Mouse (Mus musculus): ENCODE results near the gene Cog2. TPM values are rescaled to one million over a fixed set of nuclear protein-coding genes. Genes with fewer than 3 reads are reported as not detected.

Gene Cog2
- total and polyA plus RNA-seq, 3 experiments, result 32.6 to 37.5 TPM; not detected in 1

GRCm38 (mm10) chr8:124532626-124533025 is 12.1 kb downstream of the Cog2 start:
- TF ChIP-seq MEF2A (IDR thresholded peaks at IDR 0.05; ENCODE audit: extremely low read depth, insufficient replicate concordance, low read depth, low read length, poor library complexity, severe bottlenecking) (no peak), HCFC1 (IDR thresholded peaks at IDR 0.05; ENCODE audit: low read depth, low read length) (no peak), TAL1 (IDR thresholded peaks at IDR 0.05; ENCODE audit: low read length) (no peak), POLR2A (IDR thresholded peaks at IDR 0.05; ENCODE audit: control insufficient read depth in 1 of 2, insufficient read depth in 1 of 2, low read depth in 1 of 2, low read length in 2 of 2, poor library complexity in 1 of 2) (no peak), POLR2AphosphoS2 (IDR thresholded peaks at IDR 0.05; ENCODE audit: low read length) (no peak), MXI1 (IDR thresholded peaks at IDR 0.05; ENCODE audit: low read depth, low read length) (no peak), MYC (IDR thresholded peaks at IDR 0.05; ENCODE audit: low read depth, low read length) (no peak), ZC3H11A (IDR thresholded peaks at IDR 0.05; ENCODE audit: low read depth, low read length) (no peak), NELFE (IDR thresholded peaks at IDR 0.05; ENCODE audit: low read depth, low read length) (no peak), CTCF (IDR thresholded peaks at IDR 0.05 in 2 of 3, conservative IDR thresholded peaks at IDR 0.05 in 1 of 3; ENCODE audit: control insufficient read depth in 1 of 3, insufficient read depth in 1 of 3, low read depth in 2 of 3, low read length in 3 of 3, poor library complexity in 1 of 3, severe bottlenecking in 1 of 3) (no peak), ETS1 (IDR thresholded peaks at IDR 0.05; ENCODE audit: low read depth, low read length) (no peak), TBP (IDR thresholded peaks at IDR 0.05; ENCODE audit: low read depth, low read length) (no peak), BHLHE40 (IDR thresholded peaks at IDR 0.05; ENCODE audit: borderline replicate concordance, low read depth, low read length) (no peak), E2F4 (IDR thresholded peaks at IDR 0.05; ENCODE audit: borderline replicate concordance, low read depth, low read length) (no peak), SIN3A (IDR thresholded peaks at IDR 0.05; ENCODE audit: low read length) (no peak), ZMIZ1 (IDR thresholded peaks at IDR 0.05; ENCODE audit: low read depth, low read length) (no peak), RAD21 (IDR thresholded peaks at IDR 0.05; ENCODE audit: low read depth, low read length) (no peak), USF2 (IDR thresholded peaks at IDR 0.05; ENCODE audit: borderline replicate concordance in 1 of 2, insufficient read depth in 1 of 2, low read depth in 1 of 2, low read length in 2 of 2) (no peak), ZKSCAN1 (IDR thresholded peaks at IDR 0.05; ENCODE audit: low read depth, low read length) (no peak), ZNF384 (IDR thresholded peaks at IDR 0.05; ENCODE audit: low read depth, low read length) (no peak)
- H3K36me3 ChIP-seq (ENCODE audit: control insufficient read depth in 1 of 2, insufficient read depth in 2 of 2, low read length in 2 of 2), result peaks cover 0 to 2% of the 10 kb centered on the region in 2 experiments; a peak in 2 of 4 replicates
- no peak overlapping the region for H3K27ac ChIP-seq (ENCODE audit: control insufficient read depth, low read depth, low read length)
- H3K79me2 ChIP-seq (ENCODE audit: control insufficient read depth, insufficient read depth, low read length, poor library complexity), result no peaks in the 10 kb centered on the region
- no peaks in the 10 kb centered on the region for H3K9me3 ChIP-seq (replicated peaks; ENCODE audit: insufficient read depth, low read length)
- no peak overlapping the region for H3K4me3 ChIP-seq (ENCODE audit: control insufficient read depth in 1 of 2, insufficient read depth in 1 of 2, low read depth in 2 of 2, low read length in 2 of 2)
- H3K9ac ChIP-seq (ENCODE audit: control insufficient read depth, low read depth, low read length, poor library complexity, severe bottlenecking), result no peak overlapping the region
- DNase-seq (ENCODE audit: low read depth, low spot score), result no peak
- no peaks in the 10 kb centered on the region for H3K4me1 ChIP-seq (ENCODE audit: control insufficient read depth in 1 of 2, insufficient read depth in 2 of 2, low read length in 2 of 2)
- H3K27me3 ChIP-seq (ENCODE audit: control insufficient read depth in 1 of 2, insufficient read depth in 2 of 2, low read length in 2 of 2), result no peaks in the 10 kb centered on the region

DNA sequence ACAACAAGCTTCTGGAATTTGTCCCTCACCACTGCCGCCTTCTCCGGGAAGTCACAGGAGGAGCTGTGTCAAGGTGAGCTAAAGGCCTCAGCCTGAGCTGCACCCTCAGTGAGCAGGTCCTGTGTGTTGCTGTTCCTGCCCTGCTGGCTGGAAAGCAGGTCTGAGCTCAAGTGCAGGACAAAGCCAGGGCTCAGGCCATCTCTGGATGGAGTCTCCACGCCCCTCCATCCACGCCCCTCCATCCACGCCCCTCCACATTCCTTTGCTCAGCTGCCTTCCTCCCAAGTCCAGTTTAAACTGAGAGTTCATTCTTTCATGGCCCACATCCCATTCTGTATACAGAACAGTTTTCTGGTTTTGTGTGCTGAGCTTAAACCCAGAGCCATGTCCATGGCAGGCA is 14.9 kb downstream of the Cog2 start:
- TF ChIP-seq EP300 (IDR thresholded peaks at IDR 0.05; ENCODE audit: low read depth in 1 of 2, low read length in 2 of 2) (no peak), POLR2A (IDR thresholded peaks at IDR 0.05; ENCODE audit: control insufficient read depth in 1 of 2, insufficient read depth in 1 of 2, low read depth in 1 of 2, low read length in 2 of 2, poor library complexity in 1 of 2) (no peak), RAD21 (IDR thresholded peaks at IDR 0.05; ENCODE audit: low read depth, low read length) (no peak), MAX (IDR thresholded peaks at IDR 0.05; ENCODE audit: low read length) (no peak), ELF1 (IDR thresholded peaks at IDR 0.05; ENCODE audit: low read depth, low read length) (no peak), TCF12 (IDR thresholded peaks at IDR 0.05; ENCODE audit: low read depth, low read length) (no peak), CHD1 (IDR thresholded peaks at IDR 0.05; ENCODE audit: low read depth, low read length) (no peak), POLR2AphosphoS2 (IDR thresholded peaks at IDR 0.05; ENCODE audit: low read length) (no peak), TBP (IDR thresholded peaks at IDR 0.05; ENCODE audit: low read depth, low read length) (no peak), JUND (IDR thresholded peaks at IDR 0.05; ENCODE audit: low read depth, low read length) (no peak)
- Histone ChIP-seq H3K4me1 (ENCODE audit: control insufficient read depth in 1 of 2, insufficient read depth in 2 of 2, low read length in 2 of 2) (no peaks in the 10 kb centered on the region), H3K4me3 (ENCODE audit: control insufficient read depth in 1 of 2, insufficient read depth in 1 of 2, low read depth in 2 of 2, low read length in 2 of 2) (no peak overlapping the region), H3K27ac (ENCODE audit: control insufficient read depth, low read depth, low read length) (no peak overlapping the region), H3K9me3 (replicated peaks; ENCODE audit: insufficient read depth, low read length) (no peaks in the 10 kb centered on the region), H3K36me3 (ENCODE audit: control insufficient read depth in 1 of 2, insufficient read depth in 2 of 2, low read length in 2 of 2) (peaks cover 0 to 3% of the 10 kb centered on the region in 2 experiments; a peak in 2 of 4 replicates), H3K9ac (ENCODE audit: control insufficient read depth, low read depth, low read length, poor library complexity, severe bottlenecking) (no peak overlapping the region), H3K27me3 (ENCODE audit: control insufficient read depth in 1 of 2, insufficient read depth in 2 of 2, low read length in 2 of 2) (no peaks in the 10 kb centered on the region), H3K79me2 (ENCODE audit: control insufficient read depth, insufficient read depth, low read length, poor library complexity) (no peaks in the 10 kb centered on the region)
- DNase-seq (ENCODE audit: low read depth, low spot score), result no peak
